Mouse (Mus musculus) thymus, adult 2 months (tissue): Measurements from ENCODE around the gene Nags.

Experiments
- CTCF ChIP-seq: fragments of 200-500 bp; IDR thresholded peaks from 2 replicates; pipeline ENCODE4 v1.5.1; 2012; ENCODE audit warnings: mild to moderate bottlenecking, control low read depth, low read length, moderate library complexity, borderline replicate concordance; ENCODE audit not compliant: control insufficient read depth, poor library complexity, insufficient read depth; ENCODE audit errors: extremely low read depth
- POLR2A ChIP-seq: fragments of 200-500 bp; IDR thresholded peaks from 2 replicates; pipeline ENCODE4 v1.6.1; 2012; ENCODE audit warnings: mild to moderate bottlenecking, low read length, control low read depth, moderate library complexity; ENCODE audit not compliant: control insufficient read depth, poor library complexity, insufficient read depth; ENCODE audit errors: extremely low read depth

DNA sequence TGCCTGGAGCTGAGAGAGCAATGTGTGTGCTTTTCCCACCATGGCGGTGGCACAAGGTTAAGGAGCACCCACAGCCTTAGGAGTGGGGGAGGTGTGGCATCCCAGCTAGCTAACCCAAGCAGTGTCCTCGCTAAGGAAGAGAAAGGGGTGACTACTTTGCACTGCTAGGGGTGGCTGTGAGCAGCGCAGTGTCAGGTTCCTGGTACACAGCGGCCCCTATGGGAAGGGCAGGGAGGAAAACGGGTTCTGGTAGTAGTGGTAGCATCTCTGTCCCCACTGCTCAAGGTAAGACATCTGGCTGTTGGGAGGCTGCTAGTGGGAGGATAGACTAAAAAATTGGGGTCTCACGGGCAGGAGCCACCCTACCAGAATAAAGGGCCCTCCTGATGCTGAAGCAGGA is 52.9 kb downstream of the Nags start:
- TF ChIP-seq POLR2A: no peak
- TF ChIP-seq CTCF: no peak
